Mouse (Mus musculus) lung, adult 2 months (tissue): ENCODE measurements at regions not wholly inside any gene's neighbourhood (a gene's known extent, or its start where the extent isn't known, plus 50 kb on each side); places are given as distances from the start of the nearest gene placed in this dataset.

ENCODE experiments used
- CTCF ChIP-seq: fragments of 200-500 bp; IDR thresholded peaks from 2 replicates; pipeline ENCODE4 v1.5.1; 2011; ENCODE audit warnings: mild to moderate bottlenecking, low read length, control low read depth; ENCODE audit not compliant: insufficient read depth
- POLR2A ChIP-seq: fragments of 200-500 bp; IDR thresholded peaks from 2 replicates; pipeline ENCODE4 v1.6.1; 2011; ENCODE audit warnings: low read depth, mild to moderate bottlenecking, control low read depth, low read length, borderline replicate concordance; ENCODE audit errors: extremely low read depth

GRCm38 (mm10) chr13:83069293-83069692 is 434.5 kb upstream of the Mef2c start:
- no peak for TF ChIP-seq CTCF
- no peak for TF ChIP-seq POLR2A
